Mouse (Mus musculus) gastrocnemius, postnatal 4 days (tissue): ENCODE measurements around the gene Socs5. TPM values are rescaled to one million over a fixed set of nuclear protein-coding genes. Genes with fewer than 3 reads are reported as not detected.
A peak's percentile ranks its signal among the peaks of the same experiment; 100 is the strongest.

Experiments used
- DNase-seq, 2 experiments: peaks; one replicate each; pipeline ENCODE4 v3.0.0; 2021 to 2022; ENCODE audit warnings: low spot score in 2 of 2, mixed read lengths in 2 of 2
- total RNA-seq, 2 experiments: library from RNA; stranded (reverse); gene quantifications; 2 replicates each; pipeline ENCODE4 v1.2.3; 2021

Socs5 gene
- total RNA-seq, 2 experiments from 2014 or later, result 17.5 to 18.2 TPM

GRCm38 (mm10) chr17:87106691-87107523 is 572 bp upstream of the Socs5 start:
- peak; percentile 92 to 97 for DNase-seq

GRCm38 (mm10) chr17:87108507-87109292 is 1.2 kb downstream of the Socs5 start:
- no peak for DNase-seq

- DNase-seq, result no peak
Observed at GRCm38 (mm10) chr17:87109504-87109903, 2.0 kb downstream of the Socs5 start.

GRCm38 (mm10) chr17:87112852-87113592 is 5.5 kb downstream of the Socs5 start:
- DNase-seq, result no peak

GRCm38 (mm10) chr17:87115615-87116014 is 8.1 kb downstream of the Socs5 start:
- DNase-seq, result no peak

- no peak for DNase-seq
Observed at GRCm38 (mm10) chr17:87118966-87119526, 11.6 kb downstream of the Socs5 start.

- DNase-seq, result peak in 1 of 2 experiments; percentile 33
Observed at GRCm38 (mm10) chr17:87125344-87125743, 17.9 kb downstream of the Socs5 start.

- no peak for DNase-seq
Observed at GRCm38 (mm10) chr17:87132258-87132657, 24.8 kb downstream of the Socs5 start.

GRCm38 (mm10) chr17:87133823-87134222 is 26.3 kb downstream of the Socs5 start:
- peak in 1 of 2 experiments; percentile 27 for DNase-seq

- no peak for DNase-seq
Observed at GRCm38 (mm10) chr17:87134631-87135030, 27.2 kb downstream of the Socs5 start.

GRCm38 (mm10) chr17:87135741-87136140 is 28.3 kb downstream of the Socs5 start:
- no peak for DNase-seq

GRCm38 (mm10) chr17:87141188-87141935 is 33.9 kb downstream of the Socs5 start:
- no peak for DNase-seq

GRCm38 (mm10) chr17:87142271-87142670 is 34.8 kb downstream of the Socs5 start:
- peak; percentile 40 to 77 for DNase-seq

GRCm38 (mm10) chr17:87143186-87143585 is 35.7 kb downstream of the Socs5 start:
- no peak for DNase-seq

- DNase-seq, result no peak
Observed at GRCm38 (mm10) chr17:87146415-87147021, 39.0 kb downstream of the Socs5 start.

- DNase-seq, result no peak
Observed at GRCm38 (mm10) chr17:87149762-87150161, 42.3 kb downstream of the Socs5 start.

GRCm38 (mm10) chr17:87152984-87153383 is 45.5 kb downstream of the Socs5 start:
- DNase-seq, result no peak

GRCm38 (mm10) chr17:87155664-87156063 is 48.2 kb downstream of the Socs5 start:
- DNase-seq, result no peak

- DNase-seq, result no peak
Observed at GRCm38 (mm10) chr17:87157739-87158138, 50.3 kb downstream of the Socs5 start.

- DNase-seq, result no peak
Observed at GRCm38 (mm10) chr17:87158597-87158996, 51.1 kb downstream of the Socs5 start.
